Mouse (Mus musculus) lung, adult 2 months (tissue): ENCODE data around the gene Zfhx3.

Source experiments
- CTCF ChIP-seq: fragments of 200-500 bp; IDR thresholded peaks from 2 replicates; pipeline ENCODE4 v1.5.1; 2011; ENCODE audit warnings: mild to moderate bottlenecking, low read length, control low read depth; ENCODE audit not compliant: insufficient read depth
- POLR2A ChIP-seq: fragments of 200-500 bp; IDR thresholded peaks from 2 replicates; pipeline ENCODE4 v1.6.1; 2011; ENCODE audit warnings: low read depth, mild to moderate bottlenecking, control low read depth, low read length, borderline replicate concordance; ENCODE audit errors: extremely low read depth

DNA sequence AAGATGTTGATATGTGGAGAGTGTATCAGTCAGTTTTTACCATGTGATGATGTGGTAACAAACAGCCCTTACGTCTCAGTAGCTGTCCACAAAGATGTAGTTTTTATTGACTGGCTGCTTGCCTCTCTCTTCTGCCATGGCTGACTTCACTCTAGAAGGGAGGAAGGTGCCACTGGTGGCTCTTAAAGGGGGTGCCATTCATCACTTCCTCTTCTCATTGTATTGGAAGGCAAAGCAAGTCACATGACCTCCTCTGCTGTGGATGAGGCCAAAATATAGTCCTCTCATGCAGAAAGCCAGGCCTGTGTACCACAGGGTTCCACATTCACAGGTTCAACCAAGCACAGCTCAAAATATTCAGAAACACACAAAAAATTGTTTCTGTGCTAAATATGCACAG lies 688.6 kb downstream of the Zfhx3 start:
- TF ChIP-seq POLR2A = no peak
- no peak for TF ChIP-seq CTCF
